Mouse (Mus musculus) liver, adult 2 months (tissue): Measurements from ENCODE around the gene Sumo3.

Experiments used
- CTCF ChIP-seq: fragments of 200-500 bp; IDR thresholded peaks from 2 replicates; pipeline ENCODE4 v1.5.1; 2011; ENCODE audit warnings: low read depth, low read length, control low read depth
- POLR2A ChIP-seq: fragments of 200-500 bp; IDR thresholded peaks from 2 replicates; pipeline ENCODE4 v1.6.1; 2011; ENCODE audit warnings: low read length, control low read depth; ENCODE audit not compliant: insufficient read depth; ENCODE audit errors: extremely low read depth

DNA sequence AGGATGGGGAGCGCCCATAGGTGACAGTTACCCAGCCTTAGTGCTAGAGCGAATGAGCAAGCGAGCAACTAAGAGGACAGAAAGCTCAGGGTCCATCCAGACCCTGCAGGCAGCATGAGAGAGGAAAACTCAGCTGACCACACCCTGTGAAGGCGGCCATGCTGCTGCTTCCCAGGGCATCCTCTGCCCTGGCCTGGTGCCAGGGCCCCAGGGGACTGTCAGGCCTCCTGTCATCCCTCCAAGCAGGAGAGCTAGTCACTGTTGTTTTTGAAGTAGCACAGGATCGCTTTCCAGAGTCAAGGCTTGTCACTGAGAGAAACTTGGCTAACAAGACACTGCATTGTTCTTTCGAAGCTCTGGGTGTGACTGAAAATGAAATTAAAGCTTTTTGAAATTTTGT lies 33.1 kb downstream of the Sumo3 start:
- TF ChIP-seq POLR2A, result no peak
- TF ChIP-seq CTCF, result no peak
